Mouse (Mus musculus): ENCODE data around the gene Cwf19l1.

GRCm38 (mm10) chr19:44086278-44086677 is 49.4 kb downstream of the Cwf19l1 start:
- TF ChIP-seq CTCF (IDR thresholded peaks at IDR 0.05; ENCODE audit: extremely low read depth, insufficient read depth, insufficient read length, insufficient replicate concordance) (no peak), POLR2A (IDR thresholded peaks at IDR 0.05; ENCODE audit: low read depth, low read length) (no peak)

All from spleen, adult 2 months (tissue).